Mouse (Mus musculus) limb, embryonic 10.5 days (tissue): Measurements from ENCODE around the gene Foxj1. TPM values are rescaled to one million over a fixed set of nuclear protein-coding genes. Genes with fewer than 3 reads are reported as not detected.
A peak's percentile ranks its signal among the peaks of the same experiment; 100 is the strongest.

Experiments used
- DNase-seq: peaks from one replicate; pipeline ENCODE4 v3.0.0-alpha.2; 2017; ENCODE audit warnings: low spot score
- H3K27ac ChIP-seq: fragments of 300-500 bp; sonication (generic); 2 replicates; pipeline ENCODE4 v1.5.1; 2016; ENCODE audit warnings: mild to moderate bottlenecking
- H3K27me3 ChIP-seq: fragments of 300-500 bp; sonication (generic); 2 replicates; pipeline ENCODE4 v1.6.1; 2016; ENCODE audit warnings: low read depth, mild to moderate bottlenecking; ENCODE audit not compliant: poor library complexity, severe bottlenecking
- H3K36me3 ChIP-seq: fragments of 300-500 bp; sonication (generic); 2 replicates; pipeline ENCODE4 v1.6.1; 2016; ENCODE audit warnings: mild to moderate bottlenecking, moderate library complexity
- H3K4me1 ChIP-seq: fragments of 300-500 bp; sonication (generic); 2 replicates; pipeline ENCODE4 v1.6.1; 2016
- H3K4me3 ChIP-seq: fragments of 300-500 bp; sonication (generic); 2 replicates; pipeline ENCODE4 v1.5.1; 2016; ENCODE audit warnings: mild to moderate bottlenecking, moderate library complexity
- H3K9me3 ChIP-seq: fragments of 300-500 bp; sonication (generic); replicated peaks from 2 replicates; pipeline ENCODE4 v1.6.1; 2016; ENCODE audit warnings: mild to moderate bottlenecking
- WGBS: fragments of 180-500 bp; shearing (Covaris S2); methylation state at CpG from one replicate; pipeline ENCODE4 v1.1.7; 2016; 5-methylcytosine and 5-hydroxymethylcytosine counted together
- polyA plus RNA-seq: library from polyadenylated mRNA; unstranded; fragments of >200 nt; fragmentation: Nextera tagmentation; extraction: Ambion mirVana; gene quantifications from 2 replicates; pipeline ENCODE4 v1.2.1, GENCODE M21; 2016

The Foxj1 gene
- polyA plus RNA-seq, 1 experiment from 2014 or later = 0.68 TPM

DNA sequence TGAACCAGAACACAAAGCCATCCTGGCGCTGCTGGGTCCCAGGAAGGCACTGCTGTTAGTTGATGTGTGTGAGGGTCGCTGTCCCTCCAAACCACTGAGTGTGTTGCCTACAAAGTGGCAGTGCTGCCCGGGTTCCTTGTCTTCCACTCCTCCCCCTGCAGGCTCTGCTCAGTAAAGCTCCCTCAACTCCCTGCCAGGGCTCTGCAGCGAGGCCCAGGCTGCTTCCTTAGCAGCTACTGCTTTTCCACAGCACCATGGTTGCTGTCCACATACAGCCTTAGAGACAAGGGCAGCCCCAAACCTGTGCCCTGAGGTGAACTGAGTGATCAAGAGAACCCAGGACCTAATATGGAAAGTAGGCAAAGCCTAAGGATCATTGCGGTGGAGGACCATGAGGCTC is 47.8 kb downstream of the Foxj1 start:
- Histone ChIP-seq H3K36me3 (peaks cover 53% of the 10 kb centered on the region), H3K27ac (no peak overlapping the region), H3K27me3 (peaks cover 40% of the 10 kb centered on the region), H3K9me3 (no peaks in the 10 kb centered on the region), H3K4me1 (peaks cover 20% of the 10 kb centered on the region), H3K4me3 (no peak overlapping the region)
- no peak for DNase-seq
- WGBS = 79% methylated on average over 5 of the region's 5 CpGs

DNA sequence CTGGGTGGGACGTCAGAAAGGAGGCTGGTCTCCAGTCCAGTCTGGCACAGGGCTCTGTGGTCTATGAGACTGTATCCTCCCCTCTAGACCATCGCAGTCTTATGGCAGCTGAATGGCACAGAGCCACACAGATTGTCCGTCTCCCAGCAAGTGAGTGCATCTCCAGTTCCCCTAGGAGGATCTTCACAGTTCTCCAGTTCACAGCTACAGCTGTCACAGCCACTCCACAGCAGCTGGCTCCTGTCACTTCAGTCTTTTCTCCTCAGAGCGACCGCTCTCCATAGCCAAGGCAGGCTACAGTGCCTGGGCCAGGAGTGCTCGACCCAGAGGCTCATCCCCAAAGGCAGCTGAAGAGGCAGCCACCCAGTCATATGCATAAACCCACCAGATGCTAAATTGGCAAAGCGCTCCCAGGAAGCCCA is 49.4 kb downstream of the Foxj1 start:
- 78% methylated on average over 7 of the region's 7 CpGs for WGBS
- Histone ChIP-seq H3K27ac (no peak overlapping the region), H3K27me3 (peaks cover 56% of the 10 kb centered on the region)

DNA sequence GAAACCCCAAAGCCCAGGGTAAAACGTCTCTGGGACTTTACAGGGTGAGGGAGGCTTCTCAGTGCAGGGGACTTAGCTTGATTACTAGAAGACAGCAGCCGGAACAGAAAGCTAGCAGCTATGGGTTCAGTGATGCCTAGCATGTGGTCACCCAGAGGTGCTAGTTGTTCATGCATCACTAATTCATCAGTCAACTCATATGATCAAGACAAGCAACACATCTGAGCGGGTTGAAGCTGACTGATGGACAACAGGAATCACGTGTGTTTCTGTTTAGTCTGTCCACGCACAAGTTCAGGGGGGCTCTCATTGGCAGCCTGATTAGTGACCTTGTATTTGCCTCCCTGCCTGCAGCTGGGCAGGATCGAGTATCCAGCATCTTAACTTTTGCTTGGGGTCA is 51.2 kb downstream of the Foxj1 start:
- DNase-seq = no peak
- WGBS = 52% methylated on average over 6 of the region's 6 CpGs
- H3K9me3 ChIP-seq = no peaks in the 10 kb centered on the region
- H3K4me1 ChIP-seq = peaks cover 35% of the 10 kb centered on the region
- H3K27me3 ChIP-seq = peaks cover 68% of the 10 kb centered on the region
- H3K36me3 ChIP-seq = peaks cover 20% of the 10 kb centered on the region
- no peak overlapping the region for H3K27ac ChIP-seq
- no peak overlapping the region for H3K4me3 ChIP-seq

More for the DNA sequence above, 49.4 kb downstream of the Foxj1 start:
- Histone ChIP-seq H3K9me3 (no peaks in the 10 kb centered on the region), H3K4me3 (no peak overlapping the region), H3K4me1 (peaks cover 35% of the 10 kb centered on the region), H3K36me3 (peaks cover 38% of the 10 kb centered on the region)
- no peak for DNase-seq

DNA sequence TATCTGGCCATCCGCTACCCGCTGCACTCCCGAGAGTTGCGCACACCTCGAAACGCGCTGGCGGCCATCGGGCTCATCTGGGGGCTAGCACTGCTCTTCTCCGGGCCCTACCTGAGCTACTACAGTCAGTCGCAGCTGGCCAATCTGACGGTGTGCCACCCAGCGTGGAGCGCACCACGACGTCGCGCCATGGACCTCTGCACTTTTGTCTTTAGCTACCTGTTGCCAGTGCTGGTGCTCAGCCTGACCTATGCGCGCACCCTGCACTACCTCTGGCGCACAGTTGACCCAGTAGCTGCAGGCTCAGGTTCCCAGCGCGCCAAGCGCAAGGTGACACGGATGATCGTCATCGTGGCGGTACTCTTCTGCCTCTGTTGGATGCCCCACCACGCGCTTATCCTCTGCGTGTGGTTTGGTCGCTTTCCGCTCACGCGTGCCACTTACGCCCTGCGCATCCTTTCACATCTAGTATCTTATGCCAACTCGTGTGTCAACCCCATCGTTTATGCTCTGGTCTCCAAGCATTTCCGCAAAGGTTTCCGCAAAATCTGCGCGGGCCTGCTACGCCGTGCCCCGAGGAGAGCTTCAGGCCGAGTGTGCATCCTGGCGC is 52.2 kb downstream of the Foxj1 start:
- peak; percentile 50 for DNase-seq
- Histone ChIP-seq H3K36me3 (peaks cover 10% of the 10 kb centered on the region), H3K9me3 (no peaks in the 10 kb centered on the region), H3K4me3 (no peak overlapping the region; the same call in 1 of the 2 replicates), H3K4me1 (peaks cover 34% of the 10 kb centered on the region), H3K27ac (no peak overlapping the region), H3K27me3 (peaks cover 68% of the 10 kb centered on the region)
- WGBS = 11% methylated on average over 48 of the region's 48 CpGs

DNA sequence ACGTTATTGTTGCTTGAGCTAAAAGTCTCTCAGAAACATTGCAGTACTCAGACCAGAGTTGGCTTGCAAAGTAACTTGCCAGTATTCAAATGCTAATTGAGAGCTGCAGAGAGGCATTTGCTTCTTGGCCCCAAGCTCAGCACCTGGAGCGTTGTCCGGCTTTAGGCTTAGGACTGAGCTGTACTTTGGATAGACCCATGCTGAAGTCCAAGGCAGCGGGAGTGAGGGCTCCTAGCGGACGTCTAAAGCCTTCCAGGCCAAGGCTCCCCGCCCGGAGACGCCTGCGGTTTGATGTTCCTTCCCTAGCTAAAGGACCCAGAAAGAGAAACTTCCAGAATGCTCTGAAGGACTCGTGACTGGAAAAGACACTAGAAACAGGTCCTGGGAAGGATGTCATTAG is 53.1 kb downstream of the Foxj1 start:
- H3K9me3 ChIP-seq = no peaks in the 10 kb centered on the region
- 2% methylated on average over 11 of the region's 11 CpGs for WGBS
- no peak overlapping the region for H3K4me3 ChIP-seq
- H3K4me1 ChIP-seq = peaks cover 33% of the 10 kb centered on the region
- peak; percentile 65 for DNase-seq
- H3K27me3 ChIP-seq = peaks cover 68% of the 10 kb centered on the region
- H3K27ac ChIP-seq = no peak overlapping the region
- peaks cover under 1% of the 10 kb centered on the region for H3K36me3 ChIP-seq

DNA sequence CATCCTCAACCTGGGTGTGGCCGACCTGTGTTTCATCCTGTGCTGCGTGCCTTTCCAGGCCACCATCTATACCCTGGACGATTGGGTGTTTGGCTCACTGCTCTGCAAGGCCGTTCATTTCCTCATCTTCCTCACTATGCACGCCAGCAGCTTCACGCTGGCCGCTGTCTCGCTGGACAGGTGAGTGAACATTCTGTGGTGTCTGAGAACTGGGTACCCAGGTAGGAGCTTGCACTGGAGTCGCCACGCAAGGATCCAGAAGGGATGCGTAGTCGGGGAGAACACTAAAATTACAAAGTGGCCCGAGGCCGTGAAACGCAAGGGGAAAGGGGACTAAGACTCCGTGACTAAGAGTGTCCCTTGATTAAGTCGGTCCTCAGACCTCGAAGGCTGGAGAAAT is 53.5 kb downstream of the Foxj1 start:
- H3K27ac ChIP-seq = peak overlapping the region; percentile 32; the same call in 1 of the 2 replicates
- peaks cover 68% of the 10 kb centered on the region for H3K27me3 ChIP-seq
- H3K9me3 ChIP-seq = no peaks in the 10 kb centered on the region
- 3% methylated on average over 18 of the region's 18 CpGs for whole genome bisulfite sequencing
- H3K36me3 ChIP-seq = no peaks in the 10 kb centered on the region
- peaks cover 33% of the 10 kb centered on the region for H3K4me1 ChIP-seq
- peak overlapping the region; percentile 42 for H3K4me3 ChIP-seq
- DNase-seq = peak; percentile 41

DNA sequence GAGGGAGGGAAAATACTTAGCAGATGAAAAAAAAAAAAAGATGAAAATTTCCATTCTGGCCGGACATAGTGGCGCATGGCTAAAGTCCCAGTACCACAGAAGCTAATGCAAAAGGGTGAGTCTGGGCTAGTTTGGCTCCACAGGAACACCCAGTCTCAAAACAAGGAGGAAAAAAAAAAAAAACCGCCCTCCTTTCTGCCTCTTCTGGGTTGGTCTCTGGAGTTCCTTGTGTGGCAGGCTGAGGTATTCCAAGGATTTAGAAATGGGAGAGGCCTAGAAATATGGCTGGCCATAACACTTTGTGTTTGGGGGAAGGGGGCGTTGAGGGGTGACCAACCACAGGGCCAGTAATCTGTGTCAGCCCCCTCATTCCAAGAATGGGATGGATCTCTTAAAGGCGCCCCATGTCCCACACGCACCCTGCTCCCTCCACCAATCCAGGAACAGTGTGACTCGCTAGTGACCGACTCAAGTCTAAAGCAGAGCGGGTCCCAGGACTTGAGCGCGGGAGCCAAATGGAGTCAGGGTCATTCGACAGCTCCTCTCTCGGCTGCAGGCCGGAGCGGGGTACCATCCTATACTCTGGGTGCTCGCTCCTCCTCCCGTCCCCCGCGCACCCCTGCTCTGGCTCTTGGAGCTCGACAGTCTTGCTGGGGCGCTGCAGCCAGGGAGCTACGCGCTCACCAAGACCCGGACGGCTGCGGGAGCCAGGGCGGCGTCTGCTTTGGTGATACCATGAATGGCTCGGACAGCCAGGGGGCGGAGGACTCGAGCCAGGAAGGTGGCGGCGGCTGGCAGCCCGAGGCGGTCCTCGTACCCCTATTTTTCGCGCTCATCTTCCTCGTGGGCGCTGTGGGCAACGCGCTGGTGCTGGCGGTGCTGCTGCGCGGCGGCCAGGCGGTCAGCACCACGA is 54.2 kb downstream of the Foxj1 start, which contains the start of gene Galr2:
Galr2 (plus strand) TSS at position 189 of the 913 bp plus-strand sequence.
- peaks cover 65% of the 10 kb centered on the region for H3K27me3 ChIP-seq
- peak; percentile 60 for DNase-seq
- peaks cover 33% of the 10 kb centered on the region for H3K4me1 ChIP-seq
- H3K9me3 ChIP-seq = no peaks in the 10 kb centered on the region
- peak within 1 kb of the TSS; percentile 42 for H3K4me3 ChIP-seq
- peak within 1 kb of the TSS; percentile 32; the same call in 1 of the 2 replicates for H3K27ac ChIP-seq
- H3K36me3 ChIP-seq = no peaks in the 10 kb centered on the region
- 8% methylated on average over 48 of the region's 48 CpGs for WGBS

Other genes starting within 250 kb of the Foxj1 start
- gene Wbp2, start 248.4 kb downstream of the Foxj1 start, polyA plus RNA-seq = 54.8 and 56.9 TPM in 2 replicates
- gene Trim47, start 208.2 kb downstream of the Foxj1 start, polyA plus RNA-seq = 3.2 and 4.9 TPM in 2 replicates
- 1.9 and 2.1 TPM in 2 replicates for gene Trim65, start 204.3 kb downstream of the Foxj1 start, polyA plus RNA-seq
- gene Mrpl38, start 196.5 kb downstream of the Foxj1 start, polyA plus RNA-seq = 116 and 118 TPM in 2 replicates
- gene Fbf1, start 167.2 kb downstream of the Foxj1 start, polyA plus RNA-seq = 51.7 and 56.8 TPM in 2 replicates
- gene Ten1, start 136.5 kb downstream of the Foxj1 start, polyA plus RNA-seq = 61.5 and 65.4 TPM in 2 replicates
- 13.0 and 16.7 TPM in 2 replicates for gene Acox1, start 136.4 kb downstream of the Foxj1 start, polyA plus RNA-seq
- gene Evpl, start 97.3 kb downstream of the Foxj1 start, polyA plus RNA-seq = 1.4 and 1.7 TPM in 2 replicates
- 121 and 123 TPM in 2 replicates for gene Srp68, start 61.2 kb downstream of the Foxj1 start, polyA plus RNA-seq
- gene Galr2, start 54.5 kb downstream of the Foxj1 start, polyA plus RNA-seq = 0.11 TPM in 1 of 2 replicates, not detected in the other
- gene Exoc7, start 28.2 kb downstream of the Foxj1 start, polyA plus RNA-seq = 55.1 and 64.8 TPM in 2 replicates
- 11.1 and 18.3 TPM in 2 replicates for gene Rnf157, start 77.6 kb upstream of the Foxj1 start, polyA plus RNA-seq
- 44.1 and 51.8 TPM in 2 replicates for gene Ubald2, start 98.7 kb upstream of the Foxj1 start, polyA plus RNA-seq
- 0.36 and 0.44 TPM in 2 replicates for gene Qrich2, start 130.8 kb upstream of the Foxj1 start, polyA plus RNA-seq
- 203 and 209 TPM in 2 replicates for gene Prpsap1, start 158.8 kb upstream of the Foxj1 start, polyA plus RNA-seq
- gene Sphk1, start 195.5 kb upstream of the Foxj1 start, polyA plus RNA-seq = 0.30 and 0.54 TPM in 2 replicates
- 12.7 and 16.4 TPM in 2 replicates for gene Ube2o, start 246.0 kb upstream of the Foxj1 start, polyA plus RNA-seq